Mouse (Mus musculus) layer of hippocampus, adult 9-10 months (tissue): ENCODE measurements at regions not wholly inside any gene's neighbourhood (a gene's known extent, or its start where the extent isn't known, plus 50 kb on each side); places are given as distances from the start of the nearest gene placed in this dataset.

ENCODE experiments used
- DNase-seq: peaks from one replicate; pipeline ENCODE4 v3.0.0; 2022; ENCODE audit warnings: low spot score

GRCm38 (mm10) chr8:76038526-76038925, 590.0 kb downstream of the Iqcm start:
- no peak for DNase-seq

DNA sequence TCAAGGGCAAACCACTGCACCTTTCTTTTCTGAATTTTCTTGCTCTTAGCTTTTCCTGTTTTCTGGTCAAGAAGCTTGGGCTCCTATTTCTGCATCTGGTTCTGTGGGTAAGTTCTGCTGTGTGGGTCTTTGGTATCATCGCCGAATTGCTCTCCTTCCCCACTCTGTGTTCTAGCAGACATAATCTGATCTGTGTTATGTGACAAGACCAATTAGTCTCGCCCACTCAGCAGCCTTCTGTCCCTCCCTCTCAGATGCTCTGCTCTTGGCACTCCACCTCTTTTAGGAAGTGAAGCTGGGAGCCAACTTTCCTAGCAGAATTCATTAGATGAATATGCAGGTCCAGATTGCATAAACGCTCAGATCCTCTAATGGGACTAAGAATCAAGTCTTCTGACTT, 603.5 kb downstream of the Iqcm start:
- DNase-seq: peak; percentile 71

DNA sequence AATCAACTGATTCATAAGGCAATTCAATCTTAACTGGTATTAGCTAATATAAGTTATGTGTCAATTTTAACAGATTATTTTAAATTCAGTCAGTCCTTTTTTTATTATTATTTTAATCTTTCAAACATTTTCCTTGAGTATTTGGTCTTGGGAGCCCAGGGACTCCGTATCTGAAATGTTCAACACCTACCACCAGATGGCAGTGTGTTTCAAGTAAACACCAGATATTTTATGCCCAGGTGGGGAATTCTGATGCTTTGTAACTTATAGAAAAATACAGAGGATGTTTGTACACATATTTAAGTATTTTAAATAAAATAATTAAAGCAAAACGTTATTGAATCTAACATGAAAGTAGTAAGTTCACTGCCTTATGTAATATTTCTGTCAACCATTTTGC, 619.2 kb downstream of the Iqcm start:
- DNase-seq: no peak

DNA sequence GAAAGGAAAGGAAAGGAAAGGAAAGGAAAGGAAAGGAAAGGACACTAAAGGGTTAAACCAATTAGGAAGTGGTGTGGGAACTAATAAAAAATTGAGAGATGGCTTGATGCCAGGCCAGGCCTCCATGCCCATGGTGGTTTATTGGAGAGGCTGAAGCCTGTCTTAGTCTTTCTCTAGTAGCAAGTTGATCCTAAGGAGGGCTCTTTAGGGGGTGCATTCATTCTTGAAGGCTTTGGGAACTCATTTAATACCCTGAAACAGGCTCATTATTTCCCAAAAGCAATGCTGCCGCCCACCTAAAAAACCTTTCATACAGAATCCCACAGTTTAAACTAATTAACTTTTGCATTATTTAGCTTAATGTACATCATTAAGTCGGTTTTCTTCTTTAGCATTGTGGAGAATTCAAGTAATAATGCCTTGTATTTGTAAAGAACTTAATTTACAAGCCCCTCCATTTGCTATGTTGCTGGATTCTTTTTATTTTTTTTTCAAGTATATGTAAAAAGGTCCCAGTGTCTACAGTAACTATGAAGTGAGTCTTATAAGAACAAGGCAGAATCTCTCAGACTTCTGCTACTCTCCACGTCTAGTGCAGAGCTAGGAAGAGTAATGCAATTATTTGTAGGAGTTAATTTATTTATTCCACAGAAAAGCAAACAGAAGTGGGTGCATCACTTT, 624.3 kb downstream of the Iqcm start:
- no peak for DNase-seq

GRCm38 (mm10) chr8:76120587-76121145, 672.2 kb downstream of the Iqcm start:
- no peak for DNase-seq

DNA sequence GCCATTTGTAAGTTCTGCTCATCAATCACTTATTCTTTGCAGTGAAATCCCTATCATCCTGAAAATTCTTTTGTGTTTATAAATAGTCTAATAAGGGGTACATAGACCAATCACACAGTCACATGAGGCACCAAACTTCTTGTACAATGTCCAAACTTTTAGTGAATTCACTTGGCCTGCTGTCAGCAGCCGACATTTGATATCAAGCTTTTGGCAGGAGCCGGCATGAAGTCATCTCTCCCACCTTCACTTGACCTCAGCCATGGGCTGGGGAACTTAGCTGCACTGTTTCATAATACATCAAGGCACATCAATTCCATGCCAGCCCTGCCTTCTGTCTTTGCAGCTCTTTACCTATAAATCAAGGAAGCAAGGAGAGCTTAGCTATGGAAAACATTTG, 679.0 kb downstream of the Iqcm start:
- DNase-seq: no peak

DNA sequence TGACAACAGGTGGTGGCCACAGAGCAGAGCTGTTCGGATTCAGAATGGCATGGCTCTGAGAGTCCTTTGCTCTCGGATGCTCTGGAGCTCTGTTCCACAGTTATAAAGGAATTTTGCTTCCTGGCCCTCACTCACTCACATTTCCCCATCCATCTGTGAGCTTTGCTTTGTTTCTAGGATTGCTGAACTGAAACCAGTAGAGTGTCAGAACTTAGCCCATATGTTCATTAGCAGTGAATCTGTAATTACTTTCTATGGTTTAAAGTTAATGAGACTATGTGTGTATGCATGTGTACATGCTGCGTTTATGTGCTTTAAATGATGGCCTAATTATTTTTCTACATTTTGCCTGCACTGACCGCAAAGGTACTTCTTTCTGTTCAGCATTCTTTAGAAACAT, 688.7 kb downstream of the Iqcm start:
- peak; percentile 11 for DNase-seq

GRCm38 (mm10) chr8:76148681-76149080, 700.2 kb downstream of the Iqcm start:
- no peak for DNase-seq

DNA sequence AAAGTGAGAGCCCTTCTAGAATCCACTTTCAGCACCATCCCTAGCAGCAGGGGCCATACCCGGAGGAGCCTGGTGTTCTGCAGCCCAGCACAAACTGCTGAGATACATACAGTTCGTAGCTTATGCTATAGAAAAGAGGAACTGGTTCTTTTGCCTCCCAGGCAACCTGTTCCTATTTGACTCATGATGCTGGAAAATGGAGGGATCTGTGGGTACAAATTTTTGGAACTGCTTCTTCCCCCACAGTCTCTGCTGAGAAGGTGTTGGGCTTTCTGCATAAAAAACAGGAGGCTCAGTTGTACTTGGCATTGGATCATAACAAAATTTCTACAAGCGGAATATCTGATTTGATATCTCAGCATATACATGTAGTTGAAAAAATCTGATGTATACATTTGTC, 716.7 kb upstream of the Nr3c2 start:
- DNase-seq: no peak

DNA sequence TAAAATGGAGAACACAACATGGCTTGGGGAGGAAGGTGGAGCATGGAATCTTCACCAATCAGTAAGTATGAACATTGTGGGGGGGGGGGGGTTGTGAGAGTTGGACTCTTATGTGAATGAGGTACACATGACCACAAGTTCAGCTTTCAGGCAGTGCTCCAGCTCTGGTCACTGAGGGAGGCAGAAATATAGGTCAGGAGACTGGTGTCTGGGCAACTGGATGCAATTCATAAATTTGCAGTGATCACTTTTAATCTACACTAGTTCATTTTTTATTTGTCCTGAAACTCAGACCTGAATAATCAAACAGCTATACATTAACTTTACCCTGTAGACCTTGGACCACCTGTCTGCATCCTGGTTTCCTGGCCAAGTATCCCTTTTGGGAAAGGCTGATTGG, 715.4 kb upstream of the Nr3c2 start:
- no peak for DNase-seq

DNA sequence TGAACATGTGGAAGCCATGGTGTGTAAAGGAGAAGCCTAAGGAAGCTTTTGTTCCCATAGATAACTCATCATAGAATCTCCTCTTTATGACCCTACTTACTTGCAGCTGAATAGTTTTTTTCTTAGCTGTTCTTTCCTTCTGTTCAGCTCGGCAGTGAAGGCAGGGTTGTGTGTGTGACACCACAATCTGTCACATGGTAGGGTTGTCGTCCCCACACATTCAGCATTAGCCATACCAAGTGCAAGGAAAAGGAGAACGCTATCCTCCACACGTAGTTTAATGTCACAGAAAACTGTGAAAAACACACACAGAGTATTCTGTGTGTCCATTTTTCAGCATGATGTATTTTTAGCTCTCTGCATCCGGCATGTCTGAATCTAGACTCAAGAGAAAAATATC, 711.9 kb upstream of the Nr3c2 start:
- no peak for DNase-seq

- no peak for DNase-seq
Observed at GRCm38 (mm10) chr8:76211891-76212290, 687.4 kb upstream of the Nr3c2 start.

- DNase-seq: no peak
Observed at GRCm38 (mm10) chr8:76217819-76218580, 681.2 kb upstream of the Nr3c2 start.

DNA sequence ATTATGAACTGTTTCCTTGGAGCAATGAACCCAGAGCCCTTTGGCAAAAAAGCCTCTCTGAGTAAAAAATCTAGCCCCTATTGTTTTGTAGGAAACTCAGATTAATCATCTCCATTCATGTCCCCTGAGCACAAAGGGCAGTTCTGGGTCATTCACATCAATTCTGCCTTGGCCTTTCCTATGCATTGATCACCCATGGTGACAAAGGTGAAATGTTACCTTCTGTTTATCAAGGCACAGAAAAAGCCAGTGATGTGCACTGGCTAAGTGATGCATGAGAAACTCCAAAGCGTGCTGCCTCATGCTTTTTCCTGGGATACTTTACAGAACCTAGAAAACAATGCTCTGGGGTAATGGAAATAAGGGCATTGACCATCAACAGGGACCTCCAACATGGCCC, 668.4 kb upstream of the Nr3c2 start:
- no peak for DNase-seq

GRCm38 (mm10) chr8:76249194-76249593, 650.0 kb upstream of the Nr3c2 start:
- no peak for DNase-seq

- DNase-seq: no peak
Observed at GRCm38 (mm10) chr8:76252161-76253010, 646.9 kb upstream of the Nr3c2 start.
